24 mouse cellular contexts compared by ENCODE assay signal in the genomic region with DNA sequence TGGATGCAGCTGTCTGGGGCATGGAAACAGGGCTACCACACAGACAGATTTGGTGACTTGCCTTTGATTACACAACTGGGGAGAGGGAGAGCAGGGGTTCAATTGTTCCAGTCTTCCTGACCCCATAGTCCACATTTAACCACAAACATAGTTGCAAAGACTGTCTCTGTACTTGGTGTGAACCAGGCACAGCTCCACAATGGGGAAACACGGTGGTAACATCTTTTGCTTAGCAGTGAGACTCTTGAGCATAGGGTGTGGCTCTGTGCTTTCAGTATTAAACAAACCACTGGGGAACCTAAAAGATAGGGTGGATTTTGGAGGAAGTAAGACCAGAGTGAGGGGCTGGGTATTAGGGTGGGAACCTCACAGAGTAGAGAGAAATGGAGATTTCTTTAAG.
"Had no signal": no experiment of that assay in that cellular context is flagged by ENCODE, and none has a peak within 500 bp of the region (broad histone marks: within the 10 kb centered on the region; RNA-seq: fewer than 3 reads in every experiment).

No protein-coding gene starts in this region.

- H3K9me3 ChIP-seq: intestine, embryonic 15.5 days; limb, embryonic 10.5 days; limb, embryonic 13.5 days; liver, embryonic 12.5 days; liver, embryonic 15.5 days; neural tube, embryonic 13.5 days had no signal

- H3K27me3 ChIP-seq: intestine, embryonic 15.5 days; limb, embryonic 13.5 days; liver, embryonic 12.5 days; liver, embryonic 15.5 days; neural tube, embryonic 13.5 days had no signal

- DNase-seq: kidney, adult 18-20 months; kidney, adult 9 months; kidney, postnatal 25 days; layer of hippocampus, adult 9-11 months; liver; lung, adult 2 months; midbrain, embryonic 14.5 days; right cerebral cortex, adult 18-20 months; right cerebral cortex, postnatal 25 days; spleen, adult 18-20 months; thymus, adult 2 months; thymus, postnatal 14 days; thymus, postnatal 4 days had no signal

- H3K4me1 ChIP-seq: intestine, embryonic 15.5 days; limb, embryonic 13.5 days; liver, embryonic 12.5 days; liver, embryonic 15.5 days; neural tube, embryonic 13.5 days had no signal

- H3K36me3 ChIP-seq: intestine, embryonic 15.5 days; limb, embryonic 10.5 days; limb, embryonic 13.5 days; liver, embryonic 12.5 days; liver, embryonic 15.5 days; neural tube, embryonic 13.5 days had no signal

- H3K27ac ChIP-seq: intestine, embryonic 15.5 days; kidney, postnatal 0 days; layer of hippocampus, adult 2 months; limb, embryonic 10.5 days; limb, embryonic 13.5 days; liver, embryonic 12.5 days; liver, embryonic 15.5 days; macrophage; neural tube, embryonic 13.5 days; stomach, postnatal 0 days had no signal

- H3K9ac ChIP-seq: intestine, embryonic 15.5 days; limb, embryonic 13.5 days; liver, embryonic 12.5 days; liver, embryonic 15.5 days; neural tube, embryonic 13.5 days had no signal

- H3K4me3 ChIP-seq: intestine, embryonic 15.5 days; layer of hippocampus, adult 2 months; limb, embryonic 10.5 days; limb, embryonic 13.5 days; liver, embryonic 12.5 days; liver, embryonic 15.5 days; neural tube, embryonic 13.5 days had no signal

- ATAC-seq: intestine, embryonic 15.5 days; liver, embryonic 12.5 days had no signal

- H3K4me2 ChIP-seq: intestine, embryonic 15.5 days; limb, embryonic 13.5 days; liver, embryonic 12.5 days; liver, embryonic 15.5 days; midbrain, embryonic 11.5 days; neural tube, embryonic 13.5 days had no signal
